Mouse (Mus musculus): Measurements from ENCODE around the gene Pik3cg. TPM values are rescaled to one million over a fixed set of nuclear protein-coding genes. Genes with fewer than 3 reads are reported as not detected.
A peak's percentile ranks its signal among the peaks of the same experiment; 100 is the strongest.
"Not testable (repeated sequence)": the region's sequence is repeated elsewhere in the genome, so short reads cannot be mapped to it uniquely, and the experiment has no call there.

Gene Pik3cg
- polyA plus RNA-seq (2012; rRNA removed) = 1.0 and 1.5 TPM in 2 replicates

GRCm38 (mm10) chr12:32207948-32208891 is at the start of gene Pik3cg:
Gene Pik3cg (minus strand): TSS chr12:32208659.
- TF ChIP-seq POLR2A (IDR thresholded peaks at IDR 0.05; ENCODE audit: borderline replicate concordance, extremely low read depth, insufficient read depth, insufficient read length, poor library complexity, severe bottlenecking) (no peak), CTCF (IDR thresholded peaks at IDR 0.05; ENCODE audit: borderline replicate concordance, extremely low read depth, insufficient read depth, insufficient read length) (no peak)
- DNase-seq (ENCODE audit: low read depth) = no peak

GRCm38 (mm10) chr12:32248483-32248882 is 40.0 kb upstream of the Pik3cg start:
- DNase-seq (ENCODE audit: low read depth) = no peak
- TF ChIP-seq CTCF (IDR thresholded peaks at IDR 0.05; ENCODE audit: borderline replicate concordance, extremely low read depth, insufficient read depth, insufficient read length) (no peak), POLR2A (IDR thresholded peaks at IDR 0.05; ENCODE audit: borderline replicate concordance, extremely low read depth, insufficient read depth, insufficient read length, poor library complexity, severe bottlenecking) (no peak)

GRCm38 (mm10) chr12:32245566-32246233 is 37.2 kb upstream of the Pik3cg start:
- TF ChIP-seq CTCF (IDR thresholded peaks at IDR 0.05; ENCODE audit: borderline replicate concordance, extremely low read depth, insufficient read depth, insufficient read length) = peak; percentile 30; the same call in 1 of the 2 replicates
- TF ChIP-seq POLR2A (IDR thresholded peaks at IDR 0.05; ENCODE audit: borderline replicate concordance, extremely low read depth, insufficient read depth, insufficient read length, poor library complexity, severe bottlenecking) = no peak
- peak; percentile 58 for DNase-seq (ENCODE audit: low read depth)

GRCm38 (mm10) chr12:32243586-32243985 is 35.1 kb upstream of the Pik3cg start:
- TF ChIP-seq POLR2A (IDR thresholded peaks at IDR 0.05; ENCODE audit: borderline replicate concordance, extremely low read depth, insufficient read depth, insufficient read length, poor library complexity, severe bottlenecking) (no peak), CTCF (IDR thresholded peaks at IDR 0.05; ENCODE audit: borderline replicate concordance, extremely low read depth, insufficient read depth, insufficient read length) (no peak)
- no peak for DNase-seq (ENCODE audit: low read depth)

GRCm38 (mm10) chr12:32239134-32239533 is 30.7 kb upstream of the Pik3cg start:
- DNase-seq (ENCODE audit: low read depth) = not testable (repeated sequence)

GRCm38 (mm10) chr12:32238433-32238832 is 30.0 kb upstream of the Pik3cg start:
- TF ChIP-seq CTCF (IDR thresholded peaks at IDR 0.05; ENCODE audit: borderline replicate concordance, extremely low read depth, insufficient read depth, insufficient read length) (no peak), POLR2A (IDR thresholded peaks at IDR 0.05; ENCODE audit: borderline replicate concordance, extremely low read depth, insufficient read depth, insufficient read length, poor library complexity, severe bottlenecking) (no peak)

GRCm38 (mm10) chr12:32237839-32238238 is 29.4 kb upstream of the Pik3cg start:
- TF ChIP-seq POLR2A (IDR thresholded peaks at IDR 0.05; ENCODE audit: borderline replicate concordance, extremely low read depth, insufficient read depth, insufficient read length, poor library complexity, severe bottlenecking) (no peak), CTCF (IDR thresholded peaks at IDR 0.05; ENCODE audit: borderline replicate concordance, extremely low read depth, insufficient read depth, insufficient read length) (no peak)
- DNase-seq (ENCODE audit: low read depth) = peak; percentile 55

More at GRCm38 (mm10) chr12:32238433-32238832, 30.0 kb upstream of the Pik3cg start:
- peak; percentile 18 for DNase-seq (ENCODE audit: low read depth)

GRCm38 (mm10) chr12:32237139-32237538 is 28.7 kb upstream of the Pik3cg start:
- DNase-seq (ENCODE audit: low read depth) = no peak
- no peak for TF ChIP-seq POLR2A (IDR thresholded peaks at IDR 0.05; ENCODE audit: borderline replicate concordance, extremely low read depth, insufficient read depth, insufficient read length, poor library complexity, severe bottlenecking)
- no peak for TF ChIP-seq CTCF (IDR thresholded peaks at IDR 0.05; ENCODE audit: borderline replicate concordance, extremely low read depth, insufficient read depth, insufficient read length)

GRCm38 (mm10) chr12:32236450-32236849 is 28.0 kb upstream of the Pik3cg start:
- TF ChIP-seq CTCF (IDR thresholded peaks at IDR 0.05; ENCODE audit: borderline replicate concordance, extremely low read depth, insufficient read depth, insufficient read length) (no peak), POLR2A (IDR thresholded peaks at IDR 0.05; ENCODE audit: borderline replicate concordance, extremely low read depth, insufficient read depth, insufficient read length, poor library complexity, severe bottlenecking) (no peak)

GRCm38 (mm10) chr12:32233871-32234270 is 25.4 kb upstream of the Pik3cg start:
- TF ChIP-seq POLR2A (IDR thresholded peaks at IDR 0.05; ENCODE audit: borderline replicate concordance, extremely low read depth, insufficient read depth, insufficient read length, poor library complexity, severe bottlenecking) (no peak), CTCF (IDR thresholded peaks at IDR 0.05; ENCODE audit: borderline replicate concordance, extremely low read depth, insufficient read depth, insufficient read length) (no peak)
- peak; percentile 43 for DNase-seq (ENCODE audit: low read depth)

More at GRCm38 (mm10) chr12:32236450-32236849, 28.0 kb upstream of the Pik3cg start:
- DNase-seq (ENCODE audit: low read depth) = no peak

- no peak for TF ChIP-seq POLR2A (IDR thresholded peaks at IDR 0.05; ENCODE audit: borderline replicate concordance, extremely low read depth, insufficient read depth, insufficient read length, poor library complexity, severe bottlenecking)
- no peak for TF ChIP-seq CTCF (IDR thresholded peaks at IDR 0.05; ENCODE audit: borderline replicate concordance, extremely low read depth, insufficient read depth, insufficient read length)
- no peak for DNase-seq (ENCODE audit: low read depth)
These were observed 22.9 kb upstream of the Pik3cg start for GRCm38 (mm10) chr12:32231398-32231797.
